Mouse (Mus musculus) activated CD4-positive, CD25-positive, alpha-beta regulatory T cell, adult 4 months (primary cell): ENCODE results near the gene Myl4. TPM values are rescaled to one million over a fixed set of nuclear protein-coding genes. Genes with fewer than 3 reads are reported as not detected.

ENCODE experiments used
- ATAC-seq: one replicate; pipeline ENCODE4 v1.8.0; 2017
- polyA plus RNA-seq, 2 experiments: library from polyadenylated mRNA; unstranded; fragments of 100-300 nt; shearing (Covaris generic); gene quantifications; one replicate each; pipeline ENCODE4 v1.2.1; 2017

Myl4 gene
- polyA plus RNA-seq, 2 experiments from 2014 or later = 8.4 to 12.0 TPM

DNA sequence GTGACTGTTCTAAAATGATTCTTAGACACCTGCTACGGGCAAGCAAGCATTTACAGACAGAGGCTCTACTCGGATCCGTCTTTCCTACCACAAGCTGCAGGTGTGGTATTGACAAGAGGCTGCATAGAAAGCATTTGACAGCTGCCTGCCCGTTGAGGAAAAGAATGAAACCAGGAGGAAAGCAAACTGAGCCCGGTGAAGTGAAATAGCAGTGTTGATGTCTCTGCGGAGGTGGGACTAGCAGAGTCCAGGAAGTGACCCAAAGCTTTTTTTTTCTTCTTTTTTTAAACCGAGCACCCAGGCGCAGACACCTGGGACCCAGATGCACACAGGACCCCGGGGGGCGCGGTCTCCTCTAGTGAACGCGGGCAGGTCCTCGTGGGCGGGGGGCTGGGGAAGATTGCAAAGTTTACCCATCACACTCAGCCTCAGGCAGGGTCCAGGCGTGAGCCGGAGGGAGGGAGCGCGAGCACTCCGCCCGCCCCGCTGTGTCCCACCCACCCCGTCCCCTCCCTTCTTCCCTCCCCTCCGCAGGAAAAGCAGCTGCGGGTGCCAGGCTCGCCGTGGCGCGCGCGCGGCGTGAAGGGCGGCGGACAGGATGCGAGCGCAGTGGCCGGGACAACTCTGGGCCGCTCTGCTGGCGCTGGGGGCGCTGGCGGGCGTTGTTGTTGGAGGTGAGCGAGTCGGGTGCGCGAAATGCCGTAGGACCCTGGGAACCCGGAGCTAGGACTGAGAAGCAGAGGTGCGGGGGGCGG, 57.2 kb downstream of the Myl4 start, which contains the start of gene Itgb3:
Gene Itgb3 (plus strand): TSS at position 510 of the 755 bp plus-strand sequence.
- peak; percentile 70 for ATAC-seq

DNA sequence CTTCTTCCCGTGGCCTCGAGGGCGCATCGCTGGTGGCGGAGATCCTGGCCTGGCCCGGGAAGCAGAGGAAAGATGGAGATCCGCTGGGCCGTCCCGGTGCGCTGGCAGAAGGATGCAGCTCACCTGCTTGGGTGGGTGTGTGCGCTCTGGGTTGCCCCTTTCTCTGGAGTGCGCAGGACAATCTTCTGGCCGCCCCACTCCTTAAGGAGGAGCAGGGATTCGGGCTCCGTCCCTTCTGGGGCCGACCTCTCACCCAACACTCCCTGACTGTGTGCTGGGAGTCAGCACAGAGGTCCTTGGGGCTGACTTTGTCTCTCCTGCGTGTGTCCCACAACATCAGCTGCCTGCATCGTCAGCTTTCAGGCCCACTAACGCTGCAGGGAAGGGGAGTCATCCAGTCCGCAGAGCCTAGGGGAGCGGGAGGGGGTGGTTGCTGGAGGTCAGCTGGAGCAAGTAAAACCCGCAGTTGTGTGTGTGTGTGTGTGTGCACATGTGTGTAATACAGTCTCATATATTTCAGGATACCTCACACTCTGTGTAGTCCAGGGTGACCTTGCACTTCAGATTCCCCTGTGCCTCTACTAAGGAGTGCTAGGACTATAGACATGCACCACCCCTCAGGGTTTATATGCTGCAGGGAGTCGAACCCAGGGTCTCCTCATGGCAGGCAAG, 57.9 kb downstream of the Myl4 start:
- ATAC-seq = no peak

DNA sequence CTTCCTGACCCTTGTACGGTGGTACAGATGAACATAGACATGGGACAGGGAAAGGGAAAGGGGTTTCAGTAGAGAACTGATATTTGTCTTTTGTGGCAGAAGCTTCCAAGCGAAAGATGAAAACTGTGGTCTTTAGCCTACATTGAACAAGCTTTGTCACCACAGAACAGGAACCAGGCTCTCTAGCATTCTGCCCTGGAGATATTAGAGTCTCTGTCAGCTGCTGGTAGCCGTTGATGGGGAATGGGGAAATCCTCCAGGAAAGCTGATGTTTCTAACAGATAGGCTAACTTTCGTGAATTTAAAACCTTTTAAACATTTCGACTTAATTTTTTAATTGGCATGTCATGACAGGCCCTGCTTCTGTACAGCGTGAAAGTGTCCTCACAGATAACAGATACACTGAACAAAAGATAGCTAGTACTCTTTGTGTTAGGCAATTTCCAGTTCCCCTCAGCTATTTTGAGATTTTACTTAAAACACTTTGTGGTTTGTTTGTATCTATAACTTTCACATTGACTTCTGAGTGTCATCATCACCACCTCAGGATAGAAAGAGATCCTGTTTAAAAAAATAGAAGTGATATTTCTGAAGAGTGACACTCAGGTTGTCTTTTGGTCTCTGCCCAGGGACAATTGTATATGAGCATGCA, 58.7 kb downstream of the Myl4 start:
- ATAC-seq = no peak

DNA sequence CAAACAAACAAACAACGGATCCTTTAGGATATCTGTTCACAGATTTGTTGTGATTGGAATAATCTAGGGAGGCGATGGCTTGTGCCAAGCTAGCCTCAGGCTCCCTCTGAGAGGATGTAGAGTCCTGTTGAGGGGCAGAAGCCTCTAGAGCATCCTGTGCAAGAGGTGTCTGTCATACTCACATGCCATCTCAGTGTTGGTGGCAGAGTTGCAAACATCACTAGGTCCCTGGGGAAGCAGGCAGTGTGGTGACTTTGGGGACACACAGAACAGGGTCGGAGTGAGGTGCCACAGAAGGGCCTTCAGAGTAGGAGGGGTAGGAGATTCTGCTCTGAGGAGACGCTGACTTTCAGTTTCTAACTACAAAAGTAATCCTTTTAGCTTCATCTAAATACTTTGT, 59.3 kb downstream of the Myl4 start:
- ATAC-seq = peak; percentile 52

DNA sequence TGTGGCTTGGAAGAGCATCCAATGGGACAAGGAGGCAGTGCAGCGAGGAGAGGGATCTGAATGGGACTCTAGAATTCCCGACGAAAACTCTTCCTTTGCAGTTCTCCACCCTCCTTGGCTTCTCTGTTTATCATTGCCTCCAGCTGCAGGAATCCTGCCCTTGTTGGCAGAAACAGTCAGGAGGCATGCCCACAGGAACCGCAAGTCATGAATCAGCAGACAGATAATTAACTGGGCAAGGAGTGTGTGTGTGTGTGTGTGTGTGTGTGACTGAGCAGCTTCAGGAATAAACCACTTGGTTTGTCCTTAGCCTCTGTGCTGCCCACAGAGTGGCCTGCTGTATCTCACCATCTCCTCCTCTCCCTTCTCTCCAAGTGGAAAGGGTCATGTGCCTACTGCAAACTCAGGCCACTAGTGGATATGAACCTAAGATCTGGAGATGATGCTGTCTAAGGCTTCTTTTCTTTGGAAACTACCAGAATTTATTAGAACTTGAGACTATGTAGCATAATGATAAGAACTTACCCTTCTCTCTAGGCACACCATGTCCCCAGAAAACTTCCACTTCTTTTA, 61.2 kb downstream of the Myl4 start:
- ATAC-seq = no peak

DNA sequence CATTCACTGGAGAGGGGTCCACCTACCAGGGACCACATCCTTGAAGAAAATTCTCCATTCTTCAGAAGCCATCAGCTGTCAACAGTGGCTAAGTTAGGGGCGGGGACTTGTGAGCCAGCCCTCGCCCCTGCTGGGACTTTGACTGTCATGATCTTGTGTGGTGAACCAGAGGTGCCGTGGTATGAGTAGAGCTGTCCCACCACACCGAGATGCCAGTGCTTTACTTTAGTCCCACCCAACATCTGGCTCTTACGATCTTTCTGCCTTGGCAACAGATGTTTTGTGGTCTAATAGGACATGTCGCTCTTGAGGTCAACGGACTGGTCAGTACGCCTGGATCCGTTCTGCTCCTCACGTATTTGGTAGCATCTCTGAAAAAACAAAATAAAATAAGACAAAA, 63.1 kb downstream of the Myl4 start:
- no peak for ATAC-seq

DNA sequence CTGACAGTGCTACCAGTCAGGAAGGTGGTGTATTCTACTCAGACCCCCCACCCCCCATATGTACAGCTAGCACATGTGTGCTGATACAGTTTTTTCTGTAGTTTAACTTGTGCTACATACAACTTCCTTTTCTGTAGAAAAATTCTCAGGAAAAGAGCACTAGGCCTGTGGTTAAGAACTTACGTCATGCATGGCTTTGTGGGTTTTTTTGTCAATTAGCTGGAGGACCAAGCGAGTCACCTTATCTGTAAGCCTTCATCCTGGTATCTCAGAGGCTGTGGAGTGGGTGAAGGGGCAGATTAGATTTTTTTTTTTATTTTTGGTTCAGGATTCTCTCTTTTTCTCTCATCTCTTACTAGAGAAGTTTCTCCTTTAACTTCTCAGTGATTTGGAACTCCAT, 63.7 kb downstream of the Myl4 start:
- ATAC-seq = peak; percentile 36

DNA sequence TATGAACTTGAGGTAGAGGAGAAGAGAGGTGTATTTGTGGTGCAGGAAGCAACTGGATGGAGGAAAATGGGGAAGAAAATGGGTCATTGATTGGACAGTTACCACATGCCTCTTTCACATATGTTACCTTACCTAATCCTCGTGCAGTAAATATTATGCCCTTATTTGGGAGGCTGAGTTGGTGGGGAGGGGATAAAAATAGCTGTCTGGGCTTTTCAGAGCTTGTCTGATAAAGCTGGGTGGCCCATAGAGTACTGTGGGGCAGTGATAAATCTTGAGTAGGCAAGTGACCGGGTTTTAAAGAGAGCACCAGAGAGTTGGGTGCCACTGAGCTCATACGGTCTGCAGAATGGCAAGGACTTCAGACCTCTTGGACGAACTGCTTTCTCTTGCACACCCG, 65.7 kb downstream of the Myl4 start:
- no peak for ATAC-seq

DNA sequence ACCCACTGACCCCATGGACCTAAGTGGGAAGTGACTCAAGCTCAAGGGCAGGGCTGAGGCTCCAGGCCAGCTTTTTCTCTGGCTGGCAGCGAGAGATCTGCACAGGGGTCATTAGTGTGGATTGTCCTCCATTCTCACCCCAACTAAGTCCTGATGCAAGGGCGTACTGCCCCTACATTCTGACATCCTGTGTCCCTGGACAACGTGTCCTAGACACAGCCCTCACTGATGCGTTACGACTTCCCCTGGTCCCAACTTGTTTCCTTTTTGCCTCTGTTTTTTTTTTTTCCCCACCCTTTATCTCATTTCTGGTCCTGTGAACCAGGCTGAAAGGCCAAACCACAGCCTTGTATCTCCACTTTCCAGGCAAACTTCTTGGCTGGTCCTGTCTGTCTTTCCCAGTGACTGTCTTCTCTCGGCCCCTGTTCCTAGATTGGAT, 68.2 kb downstream of the Myl4 start:
- ATAC-seq = no peak

DNA sequence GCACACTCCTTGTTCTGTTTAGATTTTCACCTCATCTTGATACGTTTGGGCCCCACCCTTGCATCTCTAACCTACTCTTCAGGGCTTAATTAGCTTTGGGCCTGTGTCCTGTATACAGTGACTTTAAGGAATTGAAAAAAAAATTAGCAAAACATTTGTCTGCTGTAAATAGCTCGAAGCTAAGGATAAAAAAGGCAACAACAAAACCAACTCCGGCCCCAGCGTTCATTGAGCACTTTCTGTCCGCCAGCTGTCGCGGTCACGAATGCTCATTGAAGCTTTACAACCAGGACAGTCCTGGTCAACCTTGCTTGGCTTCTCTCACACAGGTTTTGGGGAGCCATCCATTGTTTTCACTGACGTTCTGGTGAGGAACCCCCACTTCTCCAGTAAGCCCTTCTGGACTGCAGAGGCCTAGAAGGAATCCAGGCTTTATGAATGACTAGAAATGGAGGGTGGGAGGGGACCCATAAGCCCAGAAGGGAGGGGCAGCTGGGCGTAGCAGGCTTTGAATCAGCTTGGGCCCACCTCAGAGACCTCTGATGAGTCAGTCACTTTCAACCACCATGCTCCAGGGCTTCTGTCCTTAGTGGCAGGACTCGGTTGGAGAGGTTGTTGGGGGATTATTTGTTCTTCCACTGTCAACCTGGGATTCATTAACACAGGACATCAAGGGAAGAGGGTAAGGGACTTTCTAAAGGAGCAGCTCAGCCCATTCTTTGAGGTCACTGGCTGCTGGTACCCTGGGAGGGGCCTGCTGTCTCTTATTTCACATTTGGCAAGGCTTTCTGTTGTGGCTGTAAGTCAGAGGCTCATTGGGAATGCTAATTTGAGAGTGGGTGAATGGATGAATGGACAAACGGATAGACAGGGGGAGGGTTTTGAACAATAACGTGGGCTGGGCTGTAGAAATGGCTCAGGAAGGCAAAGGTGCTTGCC, 68.9 kb downstream of the Myl4 start:
- ATAC-seq = no peak

DNA sequence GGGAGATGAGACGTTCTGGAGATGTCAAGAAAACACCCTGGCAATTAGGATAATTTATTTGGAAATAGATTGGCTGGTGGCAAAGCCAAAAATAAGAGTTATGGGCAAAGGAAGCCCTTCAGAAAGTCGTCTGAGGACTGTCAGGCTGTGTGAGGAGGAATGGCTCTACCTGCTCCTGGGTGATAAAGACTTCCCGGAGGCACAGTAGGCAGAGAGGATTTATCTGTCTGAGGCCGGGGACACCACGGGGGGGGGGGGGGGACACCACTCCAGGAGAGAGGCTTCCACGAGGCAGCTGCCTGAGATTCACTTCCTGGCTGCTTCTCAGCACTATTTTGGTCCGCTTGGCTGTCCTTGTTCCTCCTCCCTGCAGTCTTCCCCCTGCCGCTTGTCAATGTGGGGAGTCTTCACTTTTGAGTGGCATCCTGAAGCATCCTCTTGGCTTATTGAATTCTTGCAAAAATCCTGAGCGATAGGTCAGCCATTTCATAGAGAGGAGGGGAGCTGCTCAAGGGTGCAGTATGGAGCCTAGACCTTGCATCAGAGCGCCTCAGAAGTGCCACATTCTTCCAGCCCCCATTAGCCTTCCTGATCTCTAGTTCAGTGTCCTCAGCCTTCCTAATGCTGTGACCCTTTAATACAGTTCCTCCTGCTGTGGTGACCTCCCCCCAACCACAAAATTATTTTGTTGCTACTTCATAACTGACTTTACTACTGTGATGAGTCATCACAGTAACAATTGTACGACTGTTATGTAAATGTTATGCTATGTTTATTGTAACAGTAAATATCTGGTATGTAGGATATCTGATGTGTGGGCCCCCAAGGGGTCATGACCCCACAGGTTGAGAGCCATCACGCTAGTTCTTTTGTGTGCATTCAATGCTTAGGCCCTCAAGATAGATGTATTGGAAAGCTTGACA, 71.8 kb downstream of the Myl4 start:
- ATAC-seq = peak; percentile 72

DNA sequence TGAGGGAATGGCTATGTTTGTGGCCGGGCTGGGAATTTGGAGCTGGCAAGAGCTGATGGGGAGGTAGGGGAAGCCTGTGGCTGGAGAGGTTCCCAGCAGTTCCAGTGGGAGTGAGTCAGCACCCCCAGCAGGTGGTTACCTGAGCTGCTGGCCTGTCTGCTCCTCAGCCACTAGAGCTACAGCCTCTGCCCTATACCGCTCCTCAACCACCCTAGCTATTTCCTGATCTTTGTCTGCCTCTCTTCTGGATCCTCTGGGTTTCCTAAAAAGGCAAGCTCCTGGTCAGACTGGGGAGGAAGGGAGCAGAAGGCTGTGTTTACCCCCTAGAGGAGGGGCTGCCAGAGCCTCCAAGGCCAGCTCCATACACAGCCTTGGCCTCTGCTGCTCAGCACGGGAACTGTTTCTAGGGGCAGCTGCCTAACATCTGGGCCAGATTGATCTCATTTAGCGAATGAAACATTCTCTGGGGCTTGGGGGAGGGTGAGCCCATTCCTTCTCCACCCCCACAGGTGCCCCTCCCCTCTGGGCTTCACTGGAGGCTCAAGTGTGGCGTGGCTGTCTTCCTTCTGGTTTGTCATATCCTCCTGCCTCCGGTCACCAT, 74.4 kb downstream of the Myl4 start:
- no peak for ATAC-seq

DNA sequence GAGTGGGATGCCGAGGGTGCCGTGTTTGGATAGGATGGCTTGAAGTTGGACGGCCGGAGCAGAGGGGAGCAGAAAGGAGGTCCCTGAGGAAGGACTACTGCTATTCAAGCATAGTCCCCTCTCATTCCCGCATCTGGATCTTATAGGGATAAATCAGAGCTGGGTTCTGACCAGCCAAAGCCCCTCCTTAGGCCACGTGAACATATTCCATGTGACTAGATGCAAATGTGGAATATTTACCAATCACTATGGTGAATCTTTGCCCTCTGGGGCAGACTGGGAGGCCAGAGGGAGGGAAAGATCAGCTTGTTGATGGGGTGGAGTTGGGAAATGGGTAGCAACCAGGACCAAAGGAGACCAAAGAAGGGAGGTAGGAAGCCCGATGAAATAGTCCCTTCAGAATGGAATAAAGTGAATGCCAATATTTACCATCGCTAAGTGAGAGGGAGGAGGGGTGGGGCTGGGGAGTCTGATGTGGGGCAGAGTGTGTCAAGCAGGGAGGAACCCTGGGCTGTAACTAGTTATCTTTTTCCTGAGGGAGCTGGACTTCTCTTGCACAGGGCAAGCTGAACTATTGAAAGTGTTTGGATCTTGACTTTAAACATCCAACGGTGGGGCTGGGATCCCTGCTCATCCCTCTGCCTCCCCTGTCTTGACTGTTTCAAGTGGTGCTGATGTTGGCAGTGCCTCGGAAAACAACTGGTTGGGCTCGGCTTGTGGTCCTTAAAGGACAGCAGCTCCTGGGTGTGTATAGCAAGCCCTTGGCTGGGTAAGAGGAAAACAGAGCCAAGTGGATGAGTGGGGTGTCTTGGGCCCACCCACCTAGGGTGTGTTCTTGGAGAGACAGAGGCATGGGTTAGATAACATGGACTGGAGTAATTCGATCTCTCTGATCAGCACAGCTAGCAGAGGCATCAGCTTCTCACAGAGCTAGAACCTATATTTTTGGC, 75.3 kb downstream of the Myl4 start:
- no peak for ATAC-seq

DNA sequence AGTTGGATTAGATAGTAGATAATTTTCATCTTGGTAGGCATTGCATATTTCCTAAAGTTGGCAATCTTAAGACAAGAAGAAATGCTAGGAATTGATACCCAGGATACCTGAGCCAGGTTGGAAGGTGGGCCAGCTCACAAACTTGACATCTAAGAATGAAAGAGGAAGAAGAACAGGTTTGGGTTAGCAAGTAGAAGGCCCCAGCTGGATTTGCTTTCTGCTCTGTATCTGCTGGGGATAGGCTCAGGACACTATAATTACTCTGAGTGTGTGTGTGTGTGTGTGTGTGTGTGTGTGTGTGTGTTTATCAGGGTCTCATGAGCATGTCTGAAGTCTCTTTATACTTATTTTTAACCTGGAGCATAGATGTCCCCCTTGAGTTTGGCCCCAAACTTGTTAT, 76.2 kb downstream of the Myl4 start:
- ATAC-seq = no peak

DNA sequence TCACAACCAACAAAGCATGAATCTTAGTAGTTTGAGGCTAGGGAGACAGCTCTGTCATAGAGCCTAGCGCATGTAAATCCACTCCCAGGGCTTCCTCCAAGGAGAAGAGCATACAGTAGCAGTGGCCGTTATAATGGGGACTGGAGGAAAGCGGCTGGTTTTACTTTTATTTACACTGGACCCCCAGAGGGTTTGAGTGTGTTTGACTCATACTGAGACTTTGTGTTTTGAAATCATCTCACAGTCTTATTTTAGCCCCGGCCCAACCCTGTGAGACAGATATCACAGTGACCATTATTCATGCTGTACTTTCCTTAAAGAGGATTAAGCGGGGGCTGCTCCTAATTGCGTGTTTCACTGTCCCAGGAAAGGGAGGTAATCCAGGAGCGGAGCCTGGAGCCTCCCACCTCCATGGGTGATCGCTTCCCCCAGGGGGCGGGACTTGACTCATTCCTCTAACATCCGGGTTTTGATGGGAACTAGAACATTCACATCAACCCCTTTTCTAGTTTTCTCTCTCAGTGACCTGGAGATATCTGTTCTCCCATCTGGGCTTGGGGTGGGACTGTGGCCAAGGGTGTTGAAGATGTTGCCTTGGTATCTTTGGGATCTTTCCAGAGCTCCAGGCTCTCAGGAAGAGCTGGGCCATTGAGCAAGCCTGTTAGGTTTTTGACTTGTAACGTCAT, 77.3 kb downstream of the Myl4 start:
- no peak for ATAC-seq

DNA sequence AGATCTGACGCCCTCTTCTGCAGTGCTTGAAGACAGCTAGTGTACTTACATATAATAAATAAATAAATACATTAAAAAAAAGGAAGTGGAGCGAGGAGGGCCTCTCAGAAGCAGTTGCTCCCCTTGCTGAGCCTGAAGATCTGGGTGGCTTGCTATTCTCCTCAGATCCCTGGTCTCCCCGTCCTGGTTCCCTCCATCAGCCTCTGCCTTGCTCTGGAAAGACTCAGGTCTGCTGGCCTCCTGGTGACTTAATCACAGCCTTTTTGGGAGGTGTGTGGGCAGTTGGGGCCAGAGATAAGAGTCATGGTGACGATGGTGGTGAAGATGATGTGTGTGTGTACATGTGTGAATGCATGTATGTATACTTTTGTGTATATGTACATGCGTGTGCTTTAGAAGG, 78.1 kb downstream of the Myl4 start:
- ATAC-seq = no peak

DNA sequence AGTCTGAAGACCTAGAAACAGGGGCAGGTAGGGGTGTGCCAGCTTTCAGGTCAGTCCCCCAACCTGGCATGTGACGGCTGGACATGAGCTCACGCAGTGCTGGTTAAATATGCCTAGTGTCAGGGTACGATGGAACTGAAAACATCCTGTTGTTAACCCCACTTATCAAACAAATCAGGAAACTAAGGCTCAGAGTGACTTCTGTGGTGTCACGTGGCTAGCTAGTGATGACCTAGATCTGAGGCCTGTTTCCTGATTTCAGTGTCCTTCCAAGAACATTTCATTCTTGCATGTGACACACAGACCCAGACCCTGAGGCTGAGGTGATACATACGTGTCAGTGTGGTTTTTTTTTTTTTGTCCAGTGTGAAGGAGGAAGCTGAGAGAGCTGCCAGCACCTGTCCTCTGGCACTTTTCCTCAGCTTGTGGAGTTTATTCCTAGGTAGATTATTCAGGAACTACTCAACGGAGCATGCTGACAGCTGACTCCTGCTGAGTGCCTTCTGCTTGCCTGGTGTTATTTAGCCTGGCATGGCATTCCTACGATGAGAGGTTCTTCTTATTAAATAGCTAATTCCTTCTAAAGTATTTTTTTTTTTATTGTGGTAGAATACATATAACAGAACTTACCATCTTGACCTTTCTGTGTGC, 79.8 kb downstream of the Myl4 start:
- ATAC-seq = peak; percentile 82

DNA sequence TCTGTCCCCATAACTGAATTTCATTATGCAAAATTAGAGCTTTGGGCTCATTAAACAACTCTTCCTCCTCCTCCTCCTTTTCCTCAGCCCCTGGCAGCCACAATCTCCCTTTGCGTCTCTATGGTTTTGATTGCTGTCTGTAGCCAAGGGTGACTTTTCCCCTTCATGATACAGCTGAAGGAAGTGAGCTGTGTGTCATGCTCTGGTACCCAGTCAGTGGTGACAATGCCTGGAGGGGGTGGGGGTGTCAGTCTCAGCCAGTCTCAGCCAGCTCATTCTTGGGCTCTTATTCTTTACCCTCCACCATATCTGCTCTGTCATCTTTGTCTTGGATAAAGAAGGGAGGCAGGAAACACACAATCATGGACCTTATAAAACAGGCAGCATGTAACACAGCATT, 80.8 kb downstream of the Myl4 start:
- peak; percentile 33 for ATAC-seq
